Mouse (Mus musculus) cerebellum, adult 11-12 months (tissue): ENCODE measurements around the gene Enkur.
"Not testable (repeated sequence)": the region's sequence is repeated elsewhere in the genome, so short reads cannot be mapped to it uniquely, and the experiment has no call there.

Source experiments
- DNase-seq: peaks from one replicate; pipeline ENCODE4 v3.0.0; 2022

Gene Enkur

DNA sequence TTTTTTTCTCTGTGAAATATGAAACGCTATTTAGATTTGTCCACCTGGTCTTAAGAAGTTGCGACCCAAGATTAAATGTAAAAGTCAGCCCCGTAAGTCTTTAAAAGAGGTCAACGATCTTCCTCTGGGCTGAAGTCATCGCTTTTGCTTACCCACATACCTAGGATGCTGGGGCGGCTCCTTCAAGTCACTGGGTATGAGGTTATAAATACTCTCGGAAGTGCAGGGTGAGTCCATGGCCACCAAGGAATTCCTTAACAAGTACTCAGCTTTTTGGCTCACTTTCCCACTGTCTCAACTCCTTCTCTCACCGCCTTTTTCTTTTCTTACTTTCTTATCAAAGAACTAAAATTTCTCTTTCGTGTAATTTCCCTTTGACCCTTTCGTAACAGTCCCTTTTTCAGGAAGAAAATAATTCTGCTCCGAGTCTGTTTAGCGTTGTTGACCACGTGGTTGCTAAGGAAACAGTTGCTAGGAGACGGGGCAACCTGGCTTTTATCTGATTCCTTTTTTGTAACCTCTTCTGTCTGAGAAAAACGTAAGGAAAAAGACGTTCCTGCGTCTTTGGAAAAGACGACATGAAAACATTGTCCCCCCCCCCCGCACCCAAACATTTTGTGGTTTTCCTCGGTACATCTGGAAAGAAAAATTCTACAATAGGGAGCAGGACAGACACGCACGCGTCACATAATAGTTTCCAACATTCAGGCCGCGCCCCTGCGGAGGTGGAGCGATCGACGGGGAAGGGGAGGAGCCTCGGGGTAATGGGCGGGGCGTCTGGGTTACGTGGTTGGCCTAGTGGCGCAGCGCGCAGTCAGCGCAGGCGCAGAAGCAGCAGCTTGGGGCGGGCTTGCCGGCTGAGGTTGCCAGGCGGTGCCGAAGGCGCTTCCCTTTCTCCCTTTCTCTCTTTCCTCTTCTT lies at the start of gene Enkur, which contains the start of gene Thnsl1:
Enkur (minus strand) TSS at position 454 of the 919 bp plus-strand sequence.
Thnsl1 (plus strand) TSS at position 813 of the 919 bp plus-strand sequence.
- peak; percentile 96 for DNase-seq

DNA sequence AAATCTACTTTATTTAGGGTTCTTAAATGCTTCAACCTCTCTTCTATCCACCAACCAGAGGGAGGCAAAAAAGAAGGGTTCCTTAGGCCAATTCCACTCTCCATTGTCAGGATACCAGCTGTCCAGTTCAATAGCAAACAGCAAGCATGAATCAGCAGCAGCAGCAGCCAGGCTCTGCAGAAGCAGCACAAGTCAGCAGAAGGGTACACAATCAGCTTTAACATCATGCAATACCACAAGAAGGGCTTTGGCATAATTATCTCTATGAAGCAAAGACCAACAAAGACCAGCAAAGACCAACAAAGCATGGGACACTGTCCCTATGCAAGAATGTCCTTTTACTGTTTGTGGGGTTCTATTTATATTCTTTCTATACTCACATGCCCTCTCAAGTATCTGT lies 49.1 kb upstream of the Enkur start:
- no peak for DNase-seq

DNA sequence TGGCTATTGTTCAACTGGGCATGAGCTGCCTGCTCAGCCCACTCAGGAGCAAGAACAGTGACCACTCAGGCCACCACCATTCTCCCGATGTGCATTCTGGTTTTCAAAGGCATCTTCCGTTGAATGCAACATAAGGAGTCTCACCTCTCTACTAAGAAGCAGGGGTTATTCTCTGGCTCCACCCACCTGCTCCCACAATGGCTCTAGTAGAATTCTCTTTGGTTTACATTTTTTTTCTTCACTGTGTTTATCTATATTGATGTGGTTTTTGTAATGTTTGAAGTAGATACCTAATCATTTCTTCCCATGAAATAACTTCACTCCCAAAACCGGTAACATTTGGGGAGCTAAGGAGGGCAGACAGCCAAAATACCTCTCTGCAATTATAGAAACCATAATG lies 48.5 kb upstream of the Enkur start:
- DNase-seq, result no peak

DNA sequence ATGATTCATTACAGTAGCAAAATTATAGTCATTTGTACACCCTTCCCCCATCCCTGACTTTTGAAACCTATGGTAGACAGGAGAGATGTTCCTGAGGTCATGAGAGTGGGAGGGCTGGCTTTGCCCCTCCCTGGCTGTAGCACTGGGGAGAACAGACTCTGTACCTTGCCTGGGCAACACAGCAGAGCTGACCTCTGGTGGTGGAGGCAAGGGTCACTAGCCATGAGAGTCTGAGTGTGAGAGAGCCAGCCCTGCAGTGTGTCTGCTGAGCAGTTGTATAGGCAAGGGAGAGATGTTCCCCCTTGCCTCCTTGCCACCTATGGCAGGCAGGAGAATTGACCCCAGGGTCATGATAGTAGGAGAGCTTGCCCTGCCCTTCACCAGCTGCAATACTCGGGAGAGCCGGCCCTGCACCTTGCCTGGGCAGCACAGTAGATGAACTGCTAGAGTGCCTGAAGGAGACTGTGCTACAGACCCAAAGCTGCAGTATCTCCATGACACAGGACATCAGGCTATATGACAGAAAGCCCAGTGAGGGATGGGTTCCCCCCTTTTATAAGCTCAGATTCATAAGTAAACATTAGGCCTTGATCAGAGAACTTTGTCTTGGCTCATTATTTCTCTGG lies 40.4 kb upstream of the Enkur start:
- no peak for DNase-seq

DNA sequence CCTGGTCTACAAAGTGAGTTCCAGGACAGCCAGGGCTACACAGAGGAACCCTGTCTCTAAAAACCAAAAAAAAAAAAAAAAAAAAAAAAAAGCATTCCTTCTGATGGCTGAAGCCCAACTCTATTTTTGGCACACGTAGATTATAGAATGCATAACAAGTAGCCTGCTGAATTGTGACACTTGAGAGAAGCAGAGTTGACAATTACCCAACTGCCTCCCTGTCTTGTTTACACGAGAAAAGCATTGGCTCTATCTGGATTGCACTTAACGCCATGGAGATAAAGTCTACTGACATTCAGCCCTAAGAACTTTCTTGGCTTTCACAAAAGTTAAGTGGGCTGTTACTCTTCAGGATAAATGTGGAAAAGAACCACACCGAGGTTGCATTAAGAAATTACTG lies 39.8 kb upstream of the Enkur start:
- DNase-seq, result no peak

DNA sequence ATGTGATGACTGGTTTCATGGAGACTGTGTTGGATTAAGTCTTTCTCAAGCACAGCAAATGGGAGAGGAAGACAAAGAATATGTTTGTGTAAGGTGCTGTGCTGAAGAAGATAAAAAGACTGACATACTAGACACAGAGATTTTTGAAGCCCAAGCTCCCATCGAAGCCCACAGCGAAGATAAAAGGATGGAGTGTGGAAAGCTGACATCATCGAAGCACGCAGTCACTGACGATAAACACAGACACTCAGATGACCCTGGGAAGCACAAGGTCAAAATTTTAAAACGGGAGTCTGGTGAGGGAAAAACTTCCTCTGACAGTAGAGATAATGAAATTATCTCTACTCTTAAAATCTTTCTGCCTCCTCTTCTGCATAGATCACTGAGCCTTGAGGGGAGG lies 38.9 kb upstream of the Enkur start:
- DNase-seq, result not testable (repeated sequence)

DNA sequence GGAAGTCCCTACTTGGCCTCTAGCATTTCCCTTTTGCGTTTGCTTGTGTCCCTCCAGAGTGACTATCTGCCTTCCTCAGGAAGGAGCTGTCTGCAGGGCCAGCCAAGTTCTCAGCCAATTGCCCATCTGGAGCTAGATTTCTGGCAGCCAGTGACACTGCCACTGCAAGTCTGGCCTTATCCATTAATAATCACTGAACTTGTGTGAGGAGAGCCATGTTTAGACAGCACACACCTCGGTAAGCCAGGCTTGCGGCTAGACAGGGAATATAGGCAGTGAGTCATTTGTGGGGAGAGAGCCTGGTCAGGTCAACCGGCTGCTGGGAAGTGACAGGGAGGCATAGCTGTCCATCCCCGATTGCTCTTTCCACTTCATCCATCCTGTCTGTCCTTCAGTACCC lies 31.7 kb upstream of the Enkur start:
- no peak for DNase-seq

DNA sequence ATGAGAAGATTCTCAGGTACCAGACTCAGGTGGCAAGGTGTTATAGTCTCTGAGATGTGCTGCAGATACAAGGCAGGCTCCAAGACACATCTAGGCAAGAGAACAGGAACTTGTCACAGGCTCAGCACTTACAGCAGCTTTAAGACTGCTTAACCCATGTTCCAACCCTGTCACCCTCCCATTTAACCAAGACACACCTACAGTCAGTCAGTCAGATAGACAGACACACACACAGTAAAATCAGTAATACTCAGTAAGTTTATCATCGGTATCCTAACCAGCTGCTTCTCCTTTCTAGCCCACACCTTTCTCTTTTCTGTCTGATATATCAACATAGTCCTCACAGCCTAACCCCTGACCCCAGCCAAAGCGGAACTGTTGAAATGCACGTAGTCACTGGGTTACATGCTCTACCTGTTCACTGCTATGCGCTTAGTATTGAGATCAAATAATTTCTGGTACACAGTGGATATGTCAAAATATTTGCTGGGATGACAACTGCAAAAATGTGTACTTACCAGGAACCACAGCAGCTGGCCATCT lies 30.8 kb upstream of the Enkur start:
- DNase-seq, result no peak

DNA sequence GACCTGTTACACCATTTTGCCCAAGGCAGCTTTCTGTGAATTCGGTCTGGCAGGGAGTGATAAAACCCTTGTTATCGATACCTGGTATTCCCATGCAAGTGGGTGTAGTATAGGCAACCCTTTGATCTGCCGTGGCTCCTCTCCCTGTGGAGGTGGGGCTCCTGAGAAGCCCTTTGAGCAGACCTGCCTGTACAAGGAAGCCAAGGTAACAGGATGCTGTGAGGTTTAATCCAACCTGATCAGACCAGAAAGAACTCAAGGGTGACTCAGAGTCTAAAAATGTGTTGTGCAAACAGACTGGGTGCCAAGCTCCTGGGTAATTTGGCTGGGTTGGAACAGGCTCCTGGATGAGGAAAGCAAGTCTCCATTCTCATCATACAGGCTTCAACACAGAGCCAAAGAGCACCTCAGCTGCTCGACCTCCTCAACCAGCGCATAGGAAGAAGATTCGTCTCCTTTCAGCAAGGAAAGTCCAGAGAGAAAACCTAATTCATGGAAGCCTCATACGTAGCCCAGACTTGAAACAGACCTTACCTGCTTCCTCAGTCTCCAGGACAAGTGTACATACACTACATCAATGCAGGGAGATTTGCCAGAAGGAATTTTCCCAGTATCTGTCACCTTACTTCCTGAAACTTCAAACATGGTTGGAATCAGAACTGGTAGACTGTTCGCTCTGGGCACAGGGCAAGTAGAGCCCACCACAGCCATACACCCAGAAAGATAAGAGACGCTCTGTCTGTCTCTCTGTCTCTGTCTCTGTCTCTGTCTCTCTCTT lies 29.9 kb upstream of the Enkur start:
- DNase-seq, result peak; percentile 59

DNA sequence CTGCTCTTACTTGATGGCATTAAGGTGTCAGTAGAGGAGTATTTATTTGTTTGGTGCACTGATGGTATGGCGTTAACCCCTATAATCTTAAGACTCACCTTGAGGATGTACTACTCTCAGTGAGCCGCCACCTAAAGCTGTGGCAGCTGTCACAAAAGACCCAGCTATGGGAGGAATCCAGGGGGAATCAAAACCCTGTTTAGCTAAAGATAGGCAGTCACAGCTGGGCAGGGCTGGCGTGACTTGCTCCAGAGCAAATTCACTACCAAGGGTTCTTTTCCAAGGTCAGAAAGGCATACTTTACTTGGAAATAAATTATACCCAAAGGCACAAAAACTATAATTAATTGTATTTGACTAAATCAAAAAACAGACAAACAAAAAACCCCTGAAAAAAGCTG lies 26.0 kb upstream of the Enkur start:
- no peak for DNase-seq

DNA sequence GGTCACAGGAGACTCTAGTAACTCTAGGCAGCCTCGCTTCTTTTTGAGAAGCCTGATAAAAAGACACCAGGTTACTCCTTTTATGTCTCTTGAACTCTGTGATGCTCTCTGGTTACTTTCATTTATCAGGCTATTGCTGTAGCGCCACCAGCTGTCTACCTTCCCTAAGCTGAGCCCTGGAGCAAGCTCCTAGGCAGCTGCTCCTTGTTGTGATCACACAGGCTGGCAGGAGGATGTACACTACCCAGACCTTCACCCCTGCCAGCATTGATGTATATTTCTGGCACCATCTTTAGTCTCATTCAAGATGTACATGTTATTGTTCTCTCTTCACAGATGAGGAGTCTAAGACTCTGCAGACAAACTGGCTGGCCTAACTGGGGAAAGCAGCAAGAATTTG lies 25.1 kb upstream of the Enkur start:
- DNase-seq, result no peak

DNA sequence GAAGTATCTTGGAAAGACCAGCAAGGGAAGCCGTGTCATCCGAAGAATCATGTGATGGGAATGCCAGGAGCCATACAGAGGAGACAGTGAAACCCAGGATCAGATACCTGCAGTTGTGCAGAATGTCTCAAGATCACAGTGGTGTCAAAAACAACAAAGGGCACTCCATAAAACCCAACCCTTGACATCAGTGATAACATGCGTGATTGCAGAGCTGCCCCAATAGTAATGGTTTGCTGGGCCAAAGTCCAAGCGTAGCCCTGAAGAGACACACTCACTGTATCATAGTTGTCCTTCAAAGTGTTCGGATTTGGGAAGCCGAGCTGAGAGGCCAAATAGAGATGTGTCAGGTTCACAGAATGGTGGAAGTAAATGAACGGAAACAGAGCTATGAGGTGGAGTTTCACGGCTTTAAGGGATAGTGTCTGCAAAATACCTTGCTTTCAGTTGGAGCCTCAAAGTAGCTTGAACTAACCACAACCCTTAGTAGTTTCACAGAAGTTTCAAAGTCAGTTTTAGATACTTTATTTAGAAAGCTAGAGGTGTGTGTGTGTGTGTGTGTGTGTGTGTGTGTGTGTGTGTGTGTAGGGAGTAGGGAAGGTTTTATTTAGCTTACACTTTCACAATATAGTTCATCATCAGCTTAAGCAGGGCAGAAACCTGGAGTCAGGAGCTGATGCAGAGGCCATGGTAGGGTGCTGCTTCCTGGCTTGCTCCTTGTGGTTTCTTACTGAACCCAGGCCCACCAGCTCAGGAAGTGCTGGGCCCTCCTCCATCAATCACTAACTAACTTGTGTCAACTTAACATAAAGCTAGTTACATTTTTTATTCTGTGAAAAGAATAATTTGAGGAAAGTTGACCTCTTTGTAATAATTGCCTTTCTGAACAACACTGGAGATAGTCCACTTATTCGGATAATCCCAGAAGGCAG lies 17.6 kb upstream of the Enkur start:
- DNase-seq, result no peak

DNA sequence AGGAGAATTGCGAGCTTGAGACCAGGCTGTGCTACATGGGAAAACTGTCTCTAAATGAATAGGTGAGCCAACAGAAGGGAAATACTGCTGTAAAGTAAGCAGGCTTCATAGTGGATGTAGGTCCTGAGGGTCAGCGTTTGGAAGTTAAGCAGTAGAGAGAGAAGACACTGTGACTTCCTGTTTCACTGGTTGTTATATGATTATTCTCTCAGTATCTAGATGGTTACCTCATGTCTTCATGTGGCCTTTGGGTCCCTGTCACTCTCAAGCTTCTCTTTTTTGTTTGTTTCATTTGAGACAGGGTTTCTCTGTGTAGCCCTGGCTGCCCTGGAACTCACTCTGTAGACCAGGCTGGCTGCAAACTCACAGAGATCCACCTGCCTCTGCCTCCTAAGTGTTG lies 10.1 kb upstream of the Enkur start:
- DNase-seq, result no peak

DNA sequence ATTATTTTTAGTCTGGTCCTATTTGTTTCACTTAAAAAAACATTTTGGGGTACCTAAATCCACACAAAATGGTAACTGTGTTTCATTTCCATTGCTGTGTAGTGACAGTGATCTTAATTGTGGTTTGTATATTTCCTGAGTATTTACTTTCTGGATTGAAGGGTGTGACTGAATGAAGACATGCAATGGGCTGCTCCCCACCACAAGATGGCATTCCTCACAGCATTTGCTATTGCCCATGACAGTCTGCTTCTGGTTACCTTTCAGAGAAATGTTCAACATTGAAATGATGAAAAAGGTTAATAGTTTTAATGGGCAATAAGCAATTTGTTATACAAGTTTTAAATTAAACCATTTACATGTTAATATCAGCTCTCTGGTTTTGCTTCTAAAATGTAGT lies 9.2 kb upstream of the Enkur start:
- no peak for DNase-seq

DNA sequence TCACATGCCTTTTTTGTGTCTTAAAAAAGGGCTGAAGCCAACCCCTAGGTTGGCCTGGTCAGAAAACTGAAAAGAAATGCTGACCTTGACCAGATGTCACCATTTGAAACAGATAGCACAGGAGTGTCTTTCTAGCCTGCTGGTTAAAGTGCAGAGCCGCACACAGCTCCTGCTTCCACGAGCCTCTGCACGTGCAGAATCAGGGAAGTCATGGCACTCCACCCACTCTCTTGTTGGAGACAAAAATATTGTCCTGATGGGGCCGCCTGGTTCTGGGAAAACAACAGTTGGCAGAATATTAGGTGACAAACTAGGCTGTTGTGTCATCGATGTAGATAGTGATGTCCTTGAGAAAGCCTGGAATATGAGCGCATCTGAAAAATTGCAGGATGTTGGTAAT lies 6.2 kb upstream of the Enkur start:
- no peak for DNase-seq

DNA sequence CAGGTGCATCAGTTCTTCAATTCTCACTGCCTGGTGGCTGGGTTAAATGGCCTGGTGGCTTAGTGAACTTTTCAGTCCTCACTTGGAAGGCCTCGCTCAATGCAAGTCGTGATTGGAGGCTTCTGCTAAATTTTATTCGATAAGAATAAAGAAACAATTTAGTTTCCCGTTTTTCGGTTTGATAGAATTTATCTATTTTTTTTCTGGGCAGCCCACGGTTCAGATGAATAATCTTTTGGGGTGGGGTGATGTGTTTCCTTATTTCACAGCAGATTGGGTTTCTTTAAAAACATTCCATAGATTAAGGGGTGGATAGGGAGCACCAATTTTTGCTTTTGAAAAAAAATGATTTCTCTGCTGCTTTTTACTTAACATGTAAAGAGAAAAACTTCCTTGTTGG lies 1.1 kb upstream of the Enkur start:
- DNase-seq, result no peak

DNA sequence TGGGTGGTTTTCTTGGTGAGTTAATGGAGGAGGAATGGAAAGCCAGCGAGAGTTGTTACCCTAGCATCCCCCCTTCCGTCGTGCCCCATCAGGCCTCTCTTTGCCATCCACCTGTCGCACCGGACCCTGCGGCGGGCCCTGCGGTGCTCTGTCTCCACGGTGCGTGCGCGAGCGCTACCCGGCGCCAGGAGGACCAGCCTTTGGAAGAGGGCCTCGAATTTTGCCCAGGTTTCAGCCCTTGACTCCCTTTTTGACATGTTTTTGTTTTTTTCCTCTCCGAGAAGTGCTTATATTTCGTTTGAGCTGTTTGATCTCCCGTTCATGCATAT lies 630 bp upstream of the Enkur start:
- DNase-seq, result no peak

DNA sequence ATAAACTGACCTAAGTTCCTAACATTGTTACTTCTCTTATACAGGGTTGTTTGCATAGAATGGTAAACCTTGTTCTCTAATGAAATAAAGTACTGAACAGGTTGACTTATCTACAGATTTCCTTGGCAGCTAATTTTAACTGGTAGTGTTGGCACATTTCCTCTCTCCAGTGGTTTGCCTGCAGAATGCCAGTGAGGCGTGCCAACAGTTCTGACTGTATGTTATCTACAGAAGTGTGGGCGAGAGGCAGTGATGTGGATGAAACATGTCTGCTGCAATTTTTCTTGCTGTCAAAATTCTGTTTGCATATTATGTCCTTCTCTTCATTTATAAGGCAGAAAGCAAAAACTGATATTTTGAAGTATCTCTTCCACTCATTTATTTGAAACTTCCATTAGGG lies 2.4 kb downstream of the Enkur start:
- no peak for DNase-seq

DNA sequence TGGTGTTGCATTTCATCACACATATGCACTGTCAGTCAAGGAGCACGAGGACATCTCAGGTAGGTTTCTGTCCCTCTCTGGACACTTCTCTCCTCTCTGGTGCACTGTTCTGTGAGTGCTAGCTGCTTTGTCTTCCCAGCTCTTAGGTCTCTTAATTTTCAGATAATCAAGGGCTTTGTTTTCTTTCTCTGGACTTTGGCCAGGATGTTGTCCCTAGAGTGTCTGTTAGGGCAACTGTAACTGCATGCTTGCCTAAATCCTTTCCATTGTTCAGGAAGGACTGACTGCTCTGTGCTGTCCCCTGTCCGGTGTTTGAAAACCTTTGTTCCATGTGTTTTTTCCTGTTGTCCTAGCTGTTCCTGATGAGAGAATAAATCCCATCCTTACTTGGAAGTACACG lies 6.1 kb downstream of the Enkur start:
- DNase-seq, result no peak

DNA sequence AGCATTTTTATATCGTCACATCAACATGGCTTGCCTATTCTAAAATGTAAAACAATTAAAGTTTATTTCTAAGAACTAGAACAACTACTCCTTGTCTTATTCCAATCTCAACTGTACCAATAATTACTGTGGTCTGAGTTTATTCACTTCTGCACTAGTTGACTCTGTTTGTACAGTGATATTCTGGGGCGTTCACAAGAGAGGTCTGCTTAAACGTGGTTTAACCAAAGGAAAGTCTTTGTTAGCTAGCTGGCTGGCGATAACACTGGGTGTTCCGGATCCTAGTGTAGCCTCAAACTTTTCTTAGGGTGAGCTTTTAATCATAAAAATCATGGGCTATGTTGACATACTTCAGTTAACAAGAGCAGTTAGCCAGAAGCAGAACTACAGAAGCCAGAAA lies 9.9 kb downstream of the Enkur start:
- no peak for DNase-seq

DNA sequence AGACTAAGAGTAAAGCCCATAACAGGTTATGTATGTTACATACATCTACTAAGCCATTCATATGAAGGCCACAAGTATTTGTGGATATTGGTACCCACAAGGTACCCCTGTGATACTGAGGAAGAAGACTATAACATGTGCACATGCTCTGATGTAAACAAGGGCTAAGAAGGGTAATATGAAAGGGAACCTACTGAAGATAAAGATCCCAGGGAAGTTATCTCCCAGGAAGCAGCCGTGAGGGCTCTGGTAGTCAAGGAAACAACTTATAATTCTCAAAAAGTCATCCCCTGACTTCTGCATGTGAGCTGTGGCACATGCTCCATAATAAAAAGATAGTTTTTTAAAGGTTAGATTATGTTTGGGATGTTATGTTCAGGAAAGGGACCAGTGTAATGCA lies 13.9 kb downstream of the Enkur start:
- no peak for DNase-seq

DNA sequence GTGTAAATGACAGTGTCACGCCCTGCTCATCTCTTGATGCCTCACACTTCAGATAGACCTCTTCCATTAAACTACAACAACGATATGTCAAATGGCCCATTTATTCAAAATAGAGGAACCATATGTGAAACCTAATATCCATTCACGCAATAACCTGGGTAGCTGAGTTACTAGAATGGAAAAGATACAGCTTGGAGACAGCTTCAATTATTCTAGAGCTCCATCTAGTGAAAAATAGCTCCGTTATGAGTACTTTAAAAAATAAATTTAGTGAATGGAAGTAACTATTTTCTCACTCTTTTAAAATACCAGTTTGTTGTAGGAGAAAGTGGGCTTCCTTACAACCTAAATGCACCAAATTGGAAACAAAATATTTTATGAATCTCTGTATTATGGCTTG lies 16.6 kb downstream of the Enkur start:
- no peak for DNase-seq
